Mouse (Mus musculus) liver, adult 2 months (tissue): Measurements from ENCODE around the gene Rtn4ip1. TPM values are rescaled to one million over a fixed set of nuclear protein-coding genes. Genes with fewer than 3 reads are reported as not detected.

Experiments
- DNase-seq: peaks from one replicate; pipeline ENCODE4 v3.0.0-alpha.2; 2011; ENCODE audit warnings: low read depth, low spot score; ENCODE audit errors: extremely low read depth
- H3K27ac ChIP-seq: fragments of 200-500 bp; replicated peaks from 2 replicates; pipeline ENCODE4 v1.5.1; 2012; ENCODE audit warnings: low read depth, mild to moderate bottlenecking, control low read depth, inconsistent platforms, low read length; ENCODE audit not compliant: insufficient read depth
- H3K27me3 ChIP-seq: fragments of 200-500 bp; 2 replicates; pipeline ENCODE4 v1.6.1; 2012; ENCODE audit warnings: mild to moderate bottlenecking, moderate library complexity, low read length, inconsistent platforms; ENCODE audit not compliant: control insufficient read depth, insufficient read depth
- H3K36me3 ChIP-seq: fragments of 200-500 bp; 2 replicates; pipeline ENCODE4 v1.6.1; 2012; ENCODE audit warnings: low read length, inconsistent platforms; ENCODE audit not compliant: control insufficient read depth, insufficient read depth
- H3K4me1 ChIP-seq: fragments of 200-500 bp; 2 replicates; pipeline ENCODE4 v1.6.1; 2011; ENCODE audit warnings: low read length; ENCODE audit not compliant: control insufficient read depth, insufficient read depth
- H3K4me3 ChIP-seq: fragments of 200-500 bp; 2 replicates; pipeline ENCODE4 v1.5.1; 2011; ENCODE audit warnings: low read depth, mild to moderate bottlenecking, control low read depth, low read length, moderate library complexity; ENCODE audit not compliant: insufficient read depth
- H3K79me2 ChIP-seq: fragments of 200-500 bp; 2 replicates; pipeline ENCODE4 v1.6.1; 2012; ENCODE audit warnings: inconsistent platforms, mild to moderate bottlenecking, low read length, moderate library complexity; ENCODE audit not compliant: control insufficient read depth, insufficient read depth
- H3K9ac ChIP-seq: fragments of 200-500 bp; 2 replicates; pipeline ENCODE4 v1.6.1; 2012; ENCODE audit warnings: low read depth, mild to moderate bottlenecking, control low read depth, inconsistent platforms, low read length
- CTCF ChIP-seq: fragments of 200-500 bp; IDR thresholded peaks from 2 replicates; pipeline ENCODE4 v1.5.1; 2011; ENCODE audit warnings: low read depth, low read length, control low read depth
- WGBS: fragments of 180-500 bp; shearing (Covaris S2); methylation state at CpG from one replicate; pipeline ENCODE4 v1.1.7; 2018; 5-methylcytosine and 5-hydroxymethylcytosine counted together
- polyA plus RNA-seq: library from polyadenylated mRNA; depleted of rRNA; stranded (reverse); fragments of >200 nt; gene quantifications from 2 replicates; pipeline ENCODE4 v1.2.3, GENCODE M21; 2012; rRNA removed
- total RNA-seq: library from RNA; depleted of rRNA; stranded (reverse); fragments of >200 nt; gene quantifications from 2 replicates; pipeline ENCODE4 v1.2.3, GENCODE M21; 2014; rRNA removed

Gene Rtn4ip1
- total and polyA plus RNA-seq, 2 experiments, result 12.8 to 13.8 TPM

- Histone ChIP-seq H3K27ac (peak overlapping the region; percentile 66), H3K27me3 (no peaks in the 10 kb centered on the region), H3K36me3 (no peaks in the 10 kb centered on the region), H3K4me3 (peak overlapping the region; percentile 63), H3K9ac (peak overlapping the region; percentile 81), H3K79me2 (no peaks in the 10 kb centered on the region), H3K4me1 (peaks cover 7% of the 10 kb centered on the region; the same call in 1 of the 2 replicates)
- WGBS, result 3% methylated on average over 40 of the region's 40 CpGs
- TF ChIP-seq CTCF, result no peak
- DNase-seq, result peak; percentile 88
Measured at GRCm38 (mm10) chr10:44005677-44006641, 104.4 kb downstream of the Rtn4ip1 start.

Other genes starting within 250 kb of the Rtn4ip1 start
- 3.1 TPM in 2 replicates for gene Qrsl1, start 62 bp upstream of the Rtn4ip1 start, total RNA-seq
- 4.3 and 5.9 TPM in 2 replicates for gene Qrsl1, start 62 bp upstream of the Rtn4ip1 start, polyA plus RNA-seq
- gene Crybg1, start 247.0 kb downstream of the Rtn4ip1 start, total RNA-seq, result 11.6 and 13.0 TPM in 2 replicates
- gene Crybg1, start 247.0 kb downstream of the Rtn4ip1 start, polyA plus RNA-seq, result 3.2 TPM in 2 replicates